Mouse (Mus musculus) liver, postnatal 0 days (tissue): Measurements from ENCODE around the gene Gapt. TPM values are rescaled to one million over a fixed set of nuclear protein-coding genes. Genes with fewer than 3 reads are reported as not detected.

ENCODE experiments used
- ATAC-seq: fragments of 200-750 bp; cut with Nextera tagmentation; 2 replicates; pipeline ENCODE4 v1.8.0; 2017; ENCODE audit warnings: mild to moderate bottlenecking, moderate library complexity
- DNase-seq: peaks from one replicate; pipeline ENCODE4 v3.0.0-alpha.2; 2016
- H3K27ac ChIP-seq: fragments of 300-500 bp; sonication (generic); 2 replicates; pipeline ENCODE4 v1.5.1; 2014; ENCODE audit warnings: antibody characterized with exemption, moderate library complexity, mild to moderate bottlenecking, low read depth
- H3K27me3 ChIP-seq: fragments of 300-500 bp; sonication (generic); 2 replicates; pipeline ENCODE4 v1.6.1; 2014; ENCODE audit warnings: low read length, control low read depth, mixed read lengths; ENCODE audit not compliant: insufficient read depth
- H3K36me3 ChIP-seq: fragments of 300-500 bp; sonication (generic); replicated peaks from 2 replicates; pipeline ENCODE4 v1.6.1; 2014; ENCODE audit warnings: mild to moderate bottlenecking, control low read depth, low read length, moderate library complexity, mixed read lengths; ENCODE audit not compliant: insufficient read depth
- H3K4me1 ChIP-seq: fragments of 300-500 bp; sonication (generic); 2 replicates; pipeline ENCODE4 v1.6.1; 2014; ENCODE audit warnings: antibody characterized with exemption, mild to moderate bottlenecking, control low read depth; ENCODE audit not compliant: insufficient read depth
- H3K4me2 ChIP-seq: fragments of 300-500 bp; sonication (generic); 2 replicates; pipeline ENCODE4 v1.6.1; 2014; ENCODE audit warnings: low read depth, mild to moderate bottlenecking, low read length, moderate library complexity, mixed read lengths
- H3K4me3 ChIP-seq: fragments of 300-500 bp; sonication (generic); 2 replicates; pipeline ENCODE4 v1.5.1; 2014; ENCODE audit warnings: low read depth, low read length
- H3K9ac ChIP-seq: fragments of 300-500 bp; sonication (generic); replicated peaks from 2 replicates; pipeline ENCODE4 v1.6.1; 2014; ENCODE audit warnings: mild to moderate bottlenecking, moderate library complexity
- H3K9me3 ChIP-seq: fragments of 300-500 bp; sonication (generic); 2 replicates; pipeline ENCODE4 v1.6.1; 2016; ENCODE audit warnings: mild to moderate bottlenecking, control low read depth, low read length, mixed read lengths
- CTCF ChIP-seq: sonication (generic); IDR thresholded peaks from 2 replicates; pipeline ENCODE4 v1.5.1; 2016; ENCODE audit warnings: antibody characterized with exemption, low read depth
- EP300 ChIP-seq: IDR thresholded peaks from 2 replicates; pipeline ENCODE4 v1.6.1; 2016; ENCODE audit warnings: antibody characterized with exemption, low read depth, mild to moderate bottlenecking
- WGBS: fragments of 180-500 bp; shearing (Covaris S2); extraction: QIAGEN DNeasy Blood & Tissue Kit; methylation state at CpG from one replicate; pipeline ENCODE4 v1.1.7; 2014; ENCODE audit not compliant: insufficient replicate concordance; 5-methylcytosine and 5-hydroxymethylcytosine counted together
- polyA plus RNA-seq: library from polyadenylated mRNA; unstranded; fragments of >200 nt; fragmentation: Nextera tagmentation; extraction: Ambion mirVana; gene quantifications from 2 replicates; pipeline ENCODE4 v1.2.1, GENCODE M21; 2015

The Gapt gene
- polyA plus RNA-seq, 1 experiment from 2014 or later = 3.5 TPM

DNA sequence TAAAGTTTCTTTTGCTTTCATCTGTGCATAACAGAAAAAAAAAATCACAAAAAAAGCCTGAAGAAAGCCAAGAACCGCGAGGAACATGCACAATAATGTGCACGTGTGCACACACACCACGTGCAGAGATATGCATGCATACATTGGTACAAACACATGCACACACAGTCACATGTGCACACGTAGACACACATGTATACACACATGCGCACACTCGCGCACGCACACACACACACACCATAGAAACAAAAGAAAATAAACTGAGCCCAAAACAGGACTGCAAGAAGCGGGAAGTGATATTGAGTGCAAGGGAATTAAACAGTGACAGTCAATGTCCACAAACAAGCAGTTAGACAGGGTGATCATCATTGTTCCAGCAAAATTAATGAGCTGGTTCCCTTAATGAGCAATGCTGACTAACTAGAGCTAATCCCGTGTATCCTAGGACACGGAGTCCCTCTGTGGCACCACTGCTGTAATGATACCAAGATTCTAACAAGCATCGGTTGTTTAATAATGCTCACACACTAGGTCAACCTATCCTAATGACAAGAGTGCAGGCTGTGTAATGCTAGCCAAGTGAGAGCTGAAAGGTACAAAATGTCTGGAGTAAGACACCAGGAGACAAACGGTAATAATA, 23.9 kb downstream of the Gapt start:
- Histone ChIP-seq H3K27me3 (no peaks in the 10 kb centered on the region), H3K9ac (no peak overlapping the region), H3K27ac (no peak overlapping the region), H3K4me1 (no peaks in the 10 kb centered on the region), H3K4me3 (no peak overlapping the region), H3K36me3 (no peaks in the 10 kb centered on the region), H3K4me2 (no peak overlapping the region), H3K9me3 (no peaks in the 10 kb centered on the region)
- WGBS = 83% methylated on average over 14 of the region's 14 CpGs
- no peak for DNase-seq
- no peak for ATAC-seq
- TF ChIP-seq CTCF = no peak
- no peak for TF ChIP-seq EP300

DNA sequence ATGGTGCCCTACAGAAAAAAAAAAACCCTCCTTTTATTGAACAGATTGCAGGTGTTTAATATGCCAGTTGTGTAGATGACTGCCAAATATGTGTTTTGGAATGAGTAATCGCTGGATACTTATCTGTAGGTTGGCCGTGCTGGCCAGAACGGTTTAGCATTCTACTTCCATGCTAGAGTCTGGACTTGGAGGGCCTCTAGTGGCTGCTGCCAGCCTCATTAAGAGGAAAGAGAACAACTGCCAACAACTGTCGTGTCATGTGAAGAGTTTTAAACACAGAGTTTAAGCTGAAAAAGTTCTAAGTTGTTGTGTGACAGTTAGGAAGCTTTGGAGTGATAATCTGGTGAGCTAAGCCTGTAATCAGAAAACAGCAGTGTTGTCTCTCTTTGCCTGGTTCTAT, 38.3 kb downstream of the Gapt start:
- no peaks in the 10 kb centered on the region for H3K36me3 ChIP-seq
- WGBS = 46% methylated on average over 4 of the region's 4 CpGs
- H3K27ac ChIP-seq = no peak overlapping the region
- TF ChIP-seq EP300 (no peak), CTCF (peak; percentile 24; the same call in 1 of the 2 replicates)
- H3K27me3 ChIP-seq = no peaks in the 10 kb centered on the region
- H3K9me3 ChIP-seq = no peaks in the 10 kb centered on the region
- ATAC-seq (no peak), DNase-seq (no peak)
- no peak overlapping the region for H3K4me2 ChIP-seq
- H3K4me3 ChIP-seq = no peak overlapping the region
- no peaks in the 10 kb centered on the region for H3K4me1 ChIP-seq
- H3K9ac ChIP-seq = no peak overlapping the region

DNA sequence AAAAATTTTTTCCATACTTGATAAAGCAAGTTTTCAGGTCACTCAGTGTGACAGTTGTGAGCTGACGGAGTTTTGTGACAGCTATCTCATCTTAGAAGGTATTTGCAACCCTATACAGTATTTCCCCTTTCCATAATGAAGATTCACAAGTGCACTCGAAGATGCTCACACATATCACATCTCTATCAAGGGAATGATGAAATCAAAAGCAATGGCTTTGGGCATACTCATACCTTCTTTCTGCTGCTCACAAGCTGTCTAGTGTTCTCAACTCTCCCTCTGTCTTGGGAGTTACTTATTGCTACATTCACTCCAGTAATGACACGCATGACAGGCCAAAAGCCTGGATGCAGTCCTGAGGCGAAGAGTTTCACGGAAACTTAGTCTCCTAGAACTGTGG, 49.8 kb downstream of the Gapt start:
- Histone ChIP-seq H3K4me1 (no peaks in the 10 kb centered on the region), H3K36me3 (no peaks in the 10 kb centered on the region), H3K9ac (no peak overlapping the region), H3K27ac (no peak overlapping the region), H3K4me3 (no peak overlapping the region), H3K27me3 (no peaks in the 10 kb centered on the region), H3K9me3 (no peaks in the 10 kb centered on the region), H3K4me2 (no peak overlapping the region)
- 74% methylated on average over 5 of the region's 5 CpGs for WGBS
- TF ChIP-seq CTCF (no peak), EP300 (no peak)
- no peak for ATAC-seq
- DNase-seq = no peak

Other genes with a start within 250 kb of the Gapt start
- gene Rab3c, start 76.2 kb downstream of the Gapt start, polyA plus RNA-seq = not detected in 2 replicates
- 8.4 and 9.6 TPM in 2 replicates for gene Plk2, start 37.8 kb upstream of the Gapt start, polyA plus RNA-seq